Mouse (Mus musculus) lung, postnatal 0 days (tissue): ENCODE measurements around the gene Prex1.

Source experiments
- CTCF ChIP-seq: IDR thresholded peaks from 2 replicates; pipeline ENCODE4 v1.5.1; 2016; ENCODE audit warnings: antibody characterized with exemption, mild to moderate bottlenecking
- EP300 ChIP-seq: IDR thresholded peaks from 2 replicates; pipeline ENCODE4 v1.6.1; 2016; ENCODE audit warnings: antibody characterized with exemption, mild to moderate bottlenecking, control low read depth

DNA sequence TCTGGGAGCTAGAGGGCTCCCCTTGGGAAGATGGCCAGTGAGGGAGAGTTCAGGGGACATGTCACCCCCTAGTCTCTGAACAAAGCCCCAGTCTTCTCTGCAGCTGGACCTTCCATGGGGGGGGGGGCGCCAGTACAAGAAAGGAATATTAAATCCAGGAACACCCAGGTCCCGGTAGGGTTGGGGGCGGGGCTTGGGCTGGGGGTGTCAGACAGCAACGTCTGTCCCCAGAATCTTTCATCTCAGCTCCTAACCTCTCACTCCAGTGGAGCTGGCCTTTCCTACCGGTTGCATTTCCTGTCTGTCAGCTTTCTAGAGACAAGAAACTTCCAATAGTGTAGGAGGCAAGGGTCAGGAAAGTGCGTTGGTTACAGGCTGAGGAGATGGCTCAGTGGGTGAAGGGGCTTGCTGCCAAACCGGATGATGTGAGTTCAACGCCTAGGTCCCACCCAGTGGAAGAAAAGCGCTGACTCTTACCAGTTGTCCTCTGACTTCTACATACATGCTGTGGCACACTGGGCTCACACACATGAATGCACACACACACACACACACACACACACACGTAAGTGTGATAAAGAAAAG, 93.6 kb downstream of the Prex1 start:
- no peak for TF ChIP-seq EP300
- no peak for TF ChIP-seq CTCF
